7 mouse cellular contexts compared by ENCODE assay signal in genomic region chr9:14751503-14752000, GRCm38 (mm10). TPM values are rescaled to one million over a fixed set of nuclear protein-coding genes. Genes with fewer than 3 reads are reported as not detected.
DNase-seq lines count a peak whose midpoint lies in the region; ATAC-seq and TF ChIP-seq lines count a peak whose summit lies in the region.

No protein-coding gene starts in this region.

- WGBS in hindbrain, postnatal 0 days = under 1% methylated on average over 49 of the region's 50 CpGs
- under 1% methylated on average over 50 of the region's 50 CpGs for WGBS in lung, embryonic 16.5 days

- H3K36me3 ChIP-seq in C2C12 (ENCODE audit: control insufficient read depth, insufficient read depth) = no peaks in the 10 kb centered on the region
- H3K36me3 ChIP-seq in ES-Bruce4 (ENCODE audit: control insufficient read depth, insufficient read depth, low read length, poor library complexity, severe bottlenecking) = no peaks in the 10 kb centered on the region
- H3K36me3 ChIP-seq in hindbrain, postnatal 0 days (ENCODE audit: insufficient read depth, low read length) = no peaks in the 10 kb centered on the region
- H3K36me3 ChIP-seq in lung, embryonic 16.5 days (ENCODE audit: control insufficient read depth, insufficient read depth, low read length) = no peaks in the 10 kb centered on the region

- ATAC-seq in hindbrain, postnatal 0 days = peak; percentile 84
- ATAC-seq in lung, embryonic 16.5 days (ENCODE audit: low read depth) = peak; percentile 77

- no peaks in the 10 kb centered on the region for H3K79me3 ChIP-seq in C2C12 (ENCODE audit: low read depth)

- H3K4me1 ChIP-seq in ES-Bruce4 (ENCODE audit: control insufficient read depth, insufficient read depth, low read length) = no peaks in the 10 kb centered on the region
- H3K4me1 ChIP-seq in embryonic fibroblast, embryonic 13.5 days (ENCODE audit: control insufficient read depth, insufficient read depth, low read length) = no peaks in the 10 kb centered on the region; the same call in 1 of the 2 replicates
- H3K4me1 ChIP-seq in hindbrain, postnatal 0 days (ENCODE audit: insufficient read depth, low read length) = peaks cover 10% of the 10 kb centered on the region; the same call in 1 of the 2 replicates
- H3K4me1 ChIP-seq in lung, embryonic 16.5 days (replicated peaks; ENCODE audit: control insufficient read depth, insufficient read depth, low read length) = peaks cover 8% of the 10 kb centered on the region

- H3K27me3 ChIP-seq in C2C12 (ENCODE audit: control insufficient read depth, insufficient read depth, insufficient read length) (no peaks in the 10 kb centered on the region), ES-Bruce4 (ENCODE audit: control insufficient read depth, insufficient read depth, low read length, poor library complexity, severe bottlenecking) (peaks cover 2% of the 10 kb centered on the region; the same call in 1 of the 2 replicates)
- H3K27me3 ChIP-seq in hindbrain, postnatal 0 days (ENCODE audit: insufficient read depth, low read length) = no peaks in the 10 kb centered on the region
- H3K27me3 ChIP-seq in lung, embryonic 16.5 days (ENCODE audit: control insufficient read depth, insufficient read depth, low read depth, low read length) = peaks cover 3% of the 10 kb centered on the region; the same call in 1 of the 2 replicates

- H3K4me2 ChIP-seq in hindbrain, postnatal 0 days (ENCODE audit: low read depth, low read length) = peak overlapping the region; percentile 88
- H3K4me2 ChIP-seq in lung, embryonic 16.5 days (ENCODE audit: low read depth, low read length) = peak overlapping the region; percentile 97

- no peaks in the 10 kb centered on the region for H3K79me2 ChIP-seq in C2C12 (ENCODE audit: control insufficient read depth, insufficient read depth)

- H3K9ac ChIP-seq in ES-Bruce4 (ENCODE audit: low read depth, poor library complexity, severe bottlenecking) = peak overlapping the region; percentile 30
- H3K9ac ChIP-seq in hindbrain, postnatal 0 days (replicated peaks; ENCODE audit: low read length) = peak overlapping the region; percentile 57
- peak overlapping the region; percentile 72 for H3K9ac ChIP-seq in lung, embryonic 16.5 days (ENCODE audit: low read length)

- TF ChIP-seq POLR2A in ES-Bruce4 (IDR thresholded peaks at IDR 0.05; ENCODE audit: insufficient read depth, low read length) = no peak
- TF ChIP-seq POLR2A in embryonic fibroblast, embryonic 13.5 days (IDR thresholded peaks at IDR 0.05; ENCODE audit: low read depth, low read length) = no peak

- H3ac ChIP-seq in C2C12 (ENCODE audit: control insufficient read depth, insufficient read length, low read depth) = peak overlapping the region; percentile 16

- peak; percentile 31 for DNase-seq in hindbrain, postnatal 0 days (ENCODE audit: low spot score)
- peak; percentile 28 for DNase-seq in ovary, postnatal 36 days (ENCODE audit: low spot score)
- no peak for DNase-seq in layer of hippocampus, postnatal 14 days (ENCODE audit: low spot score in 2 of 2)

- TF ChIP-seq CTCF in C2C12 (IDR thresholded peaks at IDR 0.05; ENCODE audit: control insufficient read depth, insufficient read depth, insufficient read length) = no peak
- TF ChIP-seq CTCF in ES-Bruce4 (IDR thresholded peaks at IDR 0.05; ENCODE audit: low read depth, low read length) = no peak
- no peak for TF ChIP-seq CTCF in embryonic fibroblast, embryonic 13.5 days (IDR thresholded peaks at IDR 0.05; ENCODE audit: borderline replicate concordance, insufficient read depth, low read length)
- TF ChIP-seq CTCF in hindbrain, postnatal 0 days (IDR thresholded peaks at IDR 0.05; ENCODE audit: low read depth) = no peak; the same call in 1 of the 2 replicates

- no peak overlapping the region for H3K4me3 ChIP-seq in C2C12 (ENCODE audit: insufficient read depth, poor library complexity, severe bottlenecking)
- peak overlapping the region; percentile 33 for H3K4me3 ChIP-seq in ES-Bruce4 (ENCODE audit: low read depth, low read length)
- peak overlapping the region; percentile 13 for H3K4me3 ChIP-seq in embryonic fibroblast, embryonic 13.5 days (ENCODE audit: insufficient read depth, low read length)
- peak overlapping the region; percentile 45 for H3K4me3 ChIP-seq in hindbrain, postnatal 0 days (ENCODE audit: low read length)
- H3K4me3 ChIP-seq in lung, embryonic 16.5 days (ENCODE audit: low read length) = peak overlapping the region; percentile 60

- no peak overlapping the region for H3K27ac ChIP-seq in ES-Bruce4 (ENCODE audit: insufficient read depth, low read length)
- H3K27ac ChIP-seq in embryonic fibroblast, embryonic 13.5 days (ENCODE audit: insufficient read depth, low read length) = no peak overlapping the region
- H3K27ac ChIP-seq in hindbrain, postnatal 0 days = no peak overlapping the region
- no peak overlapping the region for H3K27ac ChIP-seq in lung, embryonic 16.5 days (ENCODE audit: low read length)

- no peak for TF ChIP-seq EP300 in ES-Bruce4 (IDR thresholded peaks at IDR 0.05; ENCODE audit: insufficient read depth, low read depth, low read length)

- no peaks in the 10 kb centered on the region for H3K9me3 ChIP-seq in ES-Bruce4 (replicated peaks; ENCODE audit: control insufficient read depth, insufficient read depth, low read length, poor library complexity, severe bottlenecking)
- no peaks in the 10 kb centered on the region for H3K9me3 ChIP-seq in hindbrain, postnatal 0 days (ENCODE audit: low read length)
- H3K9me3 ChIP-seq in lung, embryonic 16.5 days (ENCODE audit: control insufficient read depth, low read length) = no peaks in the 10 kb centered on the region

TF ChIP-seq in C2C12, 6 proteins besides CTCF, POLR2A, EP300 and RAD21:
- TF ChIP-seq MAX (IDR thresholded peaks at IDR 0.05) (no peak), CEBPB (IDR thresholded peaks at IDR 0.05; ENCODE audit: low read depth) (no peak), MYOD1 (IDR thresholded peaks at IDR 0.05; ENCODE audit: control insufficient read depth, insufficient read length, low read depth) (no peak), MYOG (IDR thresholded peaks at IDR 0.05; ENCODE audit: control insufficient read depth, extremely low read depth, insufficient read length) (no peak), FOSL1 (IDR thresholded peaks at IDR 0.05; ENCODE audit: insufficient read depth, low read length, poor library complexity, severe bottlenecking) (no peak), USF1 (IDR thresholded peaks at IDR 0.05; ENCODE audit: low read depth) (no peak)
TF ChIP-seq in C2C12: peak in this region for 0.

RNA-seq across cellular contexts. Expression of gene Fut4, which starts 0.6 kb away (rescaled TPM):
- polyA plus RNA-seq in C2C12 (2012; fragmentation: generic; extraction: Trizol) (0.49 TPM), ES-Bruce4 (2011; ENCODE audit: insufficient read depth, insufficient read length, low read depth, missing spikeins) (2.1 TPM in 2 replicates)
- 0.63 and 1.4 TPM in 2 replicates for polyA plus RNA-seq in embryonic fibroblast, embryonic 13.5 days (2011; ENCODE audit: insufficient read length, low read depth, missing spikeins)
- 1.5 and 2.8 TPM in 2 replicates for total RNA-seq in hindbrain, postnatal 0 days (2014; rRNA removed)
- polyA plus RNA-seq in hindbrain, postnatal 0 days (2015; fragmentation: Nextera tagmentation; extraction: Ambion mirVana) = 0.53 TPM in 2 replicates
- 2.5 and 3.2 TPM in 2 replicates for polyA plus RNA-seq in lung, embryonic 16.5 days (2015; fragmentation: Nextera tagmentation; extraction: Ambion mirVana)
- total RNA-seq in layer of hippocampus, postnatal 14 days (2021) = under 1 TPM; 0.12 to 0.23 TPM

RNA-seq across cellular contexts. Expression of gene Piwil4, which starts 11.0 kb away (rescaled TPM):
- polyA plus RNA-seq in C2C12 (2012; fragmentation: generic; extraction: Trizol) (0.23 TPM), ES-Bruce4 (2011; ENCODE audit: insufficient read depth, insufficient read length, low read depth, missing spikeins) (not detected in 2 replicates)
- not detected in 2 replicates for polyA plus RNA-seq in embryonic fibroblast, embryonic 13.5 days (2011; ENCODE audit: insufficient read length, low read depth, missing spikeins)
- 0.36 and 0.42 TPM in 2 replicates for total RNA-seq in hindbrain, postnatal 0 days (2014; rRNA removed)
- polyA plus RNA-seq in hindbrain, postnatal 0 days (2015; fragmentation: Nextera tagmentation; extraction: Ambion mirVana) = 0.48 and 0.66 TPM in 2 replicates
- 0.48 and 0.74 TPM in 2 replicates for polyA plus RNA-seq in lung, embryonic 16.5 days (2015; fragmentation: Nextera tagmentation; extraction: Ambion mirVana)
- under 1 TPM in 1 of 2 experiments, not detected in 1; 0.14 TPM for total RNA-seq in layer of hippocampus, postnatal 14 days (2021)

RNA-seq across cellular contexts. Expression of gene 1700012B09Rik, which starts 19.3 kb away (rescaled TPM):
- polyA plus RNA-seq in C2C12 (2012; fragmentation: generic; extraction: Trizol) (8.7 TPM), ES-Bruce4 (2011; ENCODE audit: insufficient read depth, insufficient read length, low read depth, missing spikeins) (not detected in 2 replicates)
- not detected in 2 replicates for polyA plus RNA-seq in embryonic fibroblast, embryonic 13.5 days (2011; ENCODE audit: insufficient read length, low read depth, missing spikeins)
- 0.42 and 2.3 TPM in 2 replicates for total RNA-seq in hindbrain, postnatal 0 days (2014; rRNA removed)
- 4.0 and 5.0 TPM in 2 replicates for polyA plus RNA-seq in hindbrain, postnatal 0 days (2015; fragmentation: Nextera tagmentation; extraction: Ambion mirVana)
- polyA plus RNA-seq in lung, embryonic 16.5 days (2015; fragmentation: Nextera tagmentation; extraction: Ambion mirVana) = 7.7 and 11.7 TPM in 2 replicates
- 1 to 10 TPM in 1 of 2 experiments, not detected in 1; 1.2 TPM for total RNA-seq in layer of hippocampus, postnatal 14 days (2021)

RNA-seq across cellular contexts. Expression of gene Mre11a, which starts 32.9 kb away (rescaled TPM):
- polyA plus RNA-seq in C2C12 (2012; fragmentation: generic; extraction: Trizol) (16.2 TPM), ES-Bruce4 (2011; ENCODE audit: insufficient read depth, insufficient read length, low read depth, missing spikeins) (138 and 142 TPM in 2 replicates)
- 39.4 and 50.8 TPM in 2 replicates for polyA plus RNA-seq in embryonic fibroblast, embryonic 13.5 days (2011; ENCODE audit: insufficient read length, low read depth, missing spikeins)
- 6.1 and 6.9 TPM in 2 replicates for total RNA-seq in hindbrain, postnatal 0 days (2014; rRNA removed)
- 8.9 and 9.6 TPM in 2 replicates for polyA plus RNA-seq in hindbrain, postnatal 0 days (2015; fragmentation: Nextera tagmentation; extraction: Ambion mirVana)
- 23.2 and 26.6 TPM in 2 replicates for polyA plus RNA-seq in lung, embryonic 16.5 days (2015; fragmentation: Nextera tagmentation; extraction: Ambion mirVana)
- 10 to 100 TPM in 1 of 2 experiments, 1 to 10 TPM in 1; 8.8 to 13.4 TPM for total RNA-seq in layer of hippocampus, postnatal 14 days (2021)

RNA-seq across cellular contexts. Expression of gene Ankrd49, which starts 33.1 kb away (rescaled TPM):
- polyA plus RNA-seq in C2C12 (2012; fragmentation: generic; extraction: Trizol) = 7.6 TPM
- polyA plus RNA-seq in ES-Bruce4 (2011; ENCODE audit: insufficient read depth, insufficient read length, low read depth, missing spikeins) = 26.8 and 26.9 TPM in 2 replicates
- polyA plus RNA-seq in embryonic fibroblast, embryonic 13.5 days (2011; ENCODE audit: insufficient read length, low read depth, missing spikeins) = 21.1 and 25.9 TPM in 2 replicates
- 10.8 and 11.8 TPM in 2 replicates for total RNA-seq in hindbrain, postnatal 0 days (2014; rRNA removed)
- polyA plus RNA-seq in hindbrain, postnatal 0 days (2015; fragmentation: Nextera tagmentation; extraction: Ambion mirVana) = 24.5 and 24.8 TPM in 2 replicates
- polyA plus RNA-seq in lung, embryonic 16.5 days (2015; fragmentation: Nextera tagmentation; extraction: Ambion mirVana) = 33.0 and 37.0 TPM in 2 replicates
- 10 to 100 TPM; 17.3 to 18.0 TPM for total RNA-seq in layer of hippocampus, postnatal 14 days (2021)

Comparison
In these comparisons a context has a peak if more than half of its experiments do, and no peak if none do; other contexts are left out.
1. DNase-seq: peak in hindbrain, postnatal 0 days (single experiment) and ovary, postnatal 36 days (single experiment); none in layer of hippocampus, postnatal 14 days (0 of 2).
2. Peak in every context shown above with its lines, with median percentiles within 50 percentile points of each other: H3K9ac ChIP-seq.